8 mouse cellular contexts compared by ENCODE assay signal in the genomic region with DNA sequence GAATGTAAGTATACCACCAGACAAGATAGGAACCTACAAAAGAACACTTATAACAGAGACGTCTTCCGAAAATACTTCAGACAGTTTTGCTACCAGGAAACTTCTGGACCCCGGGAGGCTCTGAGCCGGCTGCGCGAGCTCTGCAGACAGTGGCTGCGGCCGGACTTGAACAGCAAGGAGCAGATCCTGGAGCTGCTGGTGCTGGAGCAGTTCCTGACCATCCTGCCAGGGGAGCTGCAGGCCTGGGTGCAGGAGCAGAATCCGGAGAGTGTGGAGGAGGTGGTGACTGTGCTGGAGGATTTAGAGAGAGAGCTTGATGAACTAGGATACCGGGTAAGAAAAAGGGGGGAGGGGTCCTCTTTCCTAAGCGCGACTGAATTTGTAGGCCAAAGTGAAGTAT. TPM values are rescaled to one million over a fixed set of nuclear protein-coding genes. Genes with fewer than 3 reads are reported as not detected.
DNase-seq lines count a peak whose midpoint lies in the region; ATAC-seq lines count a peak whose summit lies in the region.

No protein-coding gene starts in this region.

- no peak overlapping the region for H3K27ac ChIP-seq in embryonic facial prominence, embryonic 13.5 days
- H3K27ac ChIP-seq in limb, embryonic 10.5 days, result no peak overlapping the region
- no peak overlapping the region for H3K27ac ChIP-seq in neural tube, embryonic 15.5 days (replicated peaks)

- peaks cover 20% of the 10 kb centered on the region for H3K36me3 ChIP-seq in embryonic facial prominence, embryonic 13.5 days
- peaks cover 42% of the 10 kb centered on the region for H3K36me3 ChIP-seq in limb, embryonic 10.5 days
- H3K36me3 ChIP-seq in neural tube, embryonic 15.5 days, result peaks cover 10% of the 10 kb centered on the region

- no peaks in the 10 kb centered on the region for H3K9me3 ChIP-seq in embryonic facial prominence, embryonic 13.5 days
- no peaks in the 10 kb centered on the region for H3K9me3 ChIP-seq in limb, embryonic 10.5 days (replicated peaks)
- H3K9me3 ChIP-seq in neural tube, embryonic 15.5 days (replicated peaks), result no peaks in the 10 kb centered on the region

- peak; percentile 18 for DNase-seq in cerebellum, adult 8-10 months
- no peak for DNase-seq in cerebellum, postnatal 4 days (ENCODE audit: low spot score in 2 of 2)
- peak; percentile 16 for DNase-seq in 3T3-L1 (ENCODE audit: low read depth, low spot score)
- peak; percentile 32 for DNase-seq in limb, embryonic 10.5 days (ENCODE audit: low spot score)
- no peak for DNase-seq in left cerebral cortex, adult 8-10 months (ENCODE audit: low spot score in 2 of 2)
- DNase-seq in MN1 (ENCODE audit: low spot score), result no peak

- no peaks in the 10 kb centered on the region for H3K27me3 ChIP-seq in embryonic facial prominence, embryonic 13.5 days
- no peaks in the 10 kb centered on the region for H3K27me3 ChIP-seq in limb, embryonic 10.5 days (ENCODE audit: low read depth, poor library complexity, severe bottlenecking)
- H3K27me3 ChIP-seq in neural tube, embryonic 15.5 days (replicated peaks), result peaks cover 2% of the 10 kb centered on the region; the same call in 1 of the 2 replicates

- peak overlapping the region; percentile 62 for H3K9ac ChIP-seq in embryonic facial prominence, embryonic 13.5 days
- no peak overlapping the region; the same call in 1 of the 2 replicates for H3K9ac ChIP-seq in neural tube, embryonic 15.5 days (replicated peaks)

- peak overlapping the region; percentile 63 for H3K4me2 ChIP-seq in embryonic facial prominence, embryonic 13.5 days
- peak overlapping the region; percentile 69 for H3K4me2 ChIP-seq in neural tube, embryonic 15.5 days

- H3K4me3 ChIP-seq in embryonic facial prominence, embryonic 13.5 days, result peak overlapping the region; percentile 64
- peak overlapping the region; percentile 87 for H3K4me3 ChIP-seq in limb, embryonic 10.5 days
- H3K4me3 ChIP-seq in neural tube, embryonic 15.5 days (replicated peaks), result peak overlapping the region; percentile 74

- peaks cover 17% of the 10 kb centered on the region for H3K4me1 ChIP-seq in embryonic facial prominence, embryonic 13.5 days
- peaks cover 19% of the 10 kb centered on the region for H3K4me1 ChIP-seq in limb, embryonic 10.5 days
- H3K4me1 ChIP-seq in neural tube, embryonic 15.5 days, result peaks cover 25% of the 10 kb centered on the region

- 60% methylated on average over 12 of the region's 12 CpGs for WGBS in embryonic facial prominence, embryonic 13.5 days
- WGBS in limb, embryonic 10.5 days, result 70% methylated on average over 12 of the region's 12 CpGs
- WGBS in neural tube, embryonic 15.5 days, result 69% methylated on average over 12 of the region's 12 CpGs

- no peak for ATAC-seq in embryonic facial prominence, embryonic 13.5 days (ENCODE audit: insufficient number of reproducible peaks, insufficient read depth, low FRiP score, low TSS enrichment, low read depth)
- ATAC-seq in neural tube, embryonic 15.5 days (ENCODE audit: low FRiP score), result no peak

RNA-seq across cellular contexts. Expression of gene Zscan12, which starts 1.1 kb away (rescaled TPM):
- 12.8 and 13.6 TPM in 2 replicates for polyA plus RNA-seq in embryonic facial prominence, embryonic 13.5 days (2015; fragmentation: Nextera tagmentation; extraction: Ambion mirVana)
- 19.6 and 19.7 TPM in 2 replicates for polyA plus RNA-seq in limb, embryonic 10.5 days (2016; fragmentation: Nextera tagmentation; extraction: Ambion mirVana)
- 12.4 and 13.0 TPM in 2 replicates for polyA plus RNA-seq in neural tube, embryonic 15.5 days (2015; fragmentation: Nextera tagmentation; extraction: Ambion mirVana)
- 1 to 10 TPM; 6.7 to 8.8 (median 7.8) TPM for total RNA-seq in left cerebral cortex, adult 8-10 months (2022)

RNA-seq across cellular contexts. Expression of gene Olfr1367, which starts 17.0 kb away (rescaled TPM):
- not detected in 2 replicates for polyA plus RNA-seq in embryonic facial prominence, embryonic 13.5 days (2015; fragmentation: Nextera tagmentation; extraction: Ambion mirVana)
- not detected in 2 replicates for polyA plus RNA-seq in limb, embryonic 10.5 days (2016; fragmentation: Nextera tagmentation; extraction: Ambion mirVana)
- polyA plus RNA-seq in neural tube, embryonic 15.5 days (2015; fragmentation: Nextera tagmentation; extraction: Ambion mirVana), result not detected in 2 replicates
- not detected for total RNA-seq in left cerebral cortex, adult 8-10 months (2022)

RNA-seq across cellular contexts. Expression of gene Zkscan3, which starts 38.8 kb away (rescaled TPM):
- polyA plus RNA-seq in embryonic facial prominence, embryonic 13.5 days (2015; fragmentation: Nextera tagmentation; extraction: Ambion mirVana), result 103 and 108 TPM in 2 replicates
- polyA plus RNA-seq in limb, embryonic 10.5 days (2016; fragmentation: Nextera tagmentation; extraction: Ambion mirVana), result 88.7 and 100 TPM in 2 replicates
- polyA plus RNA-seq in neural tube, embryonic 15.5 days (2015; fragmentation: Nextera tagmentation; extraction: Ambion mirVana), result 63.5 and 63.7 TPM in 2 replicates
- 10 to 100 TPM; 31.7 to 41.8 (median 35.8) TPM for total RNA-seq in left cerebral cortex, adult 8-10 months (2022)

RNA-seq across cellular contexts. Expression of gene Gpx6, which starts 51.8 kb away (rescaled TPM):
- 0.38 and 0.39 TPM in 2 replicates for polyA plus RNA-seq in embryonic facial prominence, embryonic 13.5 days (2015; fragmentation: Nextera tagmentation; extraction: Ambion mirVana)
- polyA plus RNA-seq in limb, embryonic 10.5 days (2016; fragmentation: Nextera tagmentation; extraction: Ambion mirVana), result 0.62 and 0.91 TPM in 2 replicates
- polyA plus RNA-seq in neural tube, embryonic 15.5 days (2015; fragmentation: Nextera tagmentation; extraction: Ambion mirVana), result 0.24 and 0.27 TPM in 2 replicates
- total RNA-seq in left cerebral cortex, adult 8-10 months (2022), result 1 to 10 TPM in 1 of 4 experiments, under 1 TPM in 3; 0.28 to 1.4 (median 0.59) TPM

Comparison
In these comparisons a context has a peak if more than half of its experiments do, and no peak if none do; other contexts are left out.
1. DNase-seq: peak in cerebellum, adult 8-10 months (single experiment), 3T3-L1 (single experiment) and limb, embryonic 10.5 days (single experiment); none in cerebellum, postnatal 4 days (0 of 2), left cerebral cortex, adult 8-10 months (0 of 2) and MN1 (single experiment).
2. Peak in every context shown above with its lines, with median percentiles within 50 percentile points of each other: H3K4me3 ChIP-seq.